Mouse (Mus musculus) small intestine, adult 2 months (tissue): ENCODE results near the gene Npnt. TPM values are rescaled to one million over a fixed set of nuclear protein-coding genes. Genes with fewer than 3 reads are reported as not detected.

ENCODE experiments used
- H3K27ac ChIP-seq: fragments of 200-500 bp; 2 replicates; pipeline ENCODE4 v1.5.1; 2012; ENCODE audit warnings: low read depth, low read length, control low read depth, inconsistent platforms; ENCODE audit not compliant: insufficient read depth
- H3K27me3 ChIP-seq: fragments of 200-500 bp; 2 replicates; pipeline ENCODE4 v1.6.1; 2012; ENCODE audit warnings: mild to moderate bottlenecking, moderate library complexity, low read length, inconsistent platforms; ENCODE audit not compliant: control insufficient read depth, insufficient read depth
- H3K36me3 ChIP-seq: fragments of 200-500 bp; 2 replicates; pipeline ENCODE4 v1.6.1; 2012; ENCODE audit warnings: mild to moderate bottlenecking, low read length, control low read depth, inconsistent platforms; ENCODE audit not compliant: control insufficient read depth, insufficient read depth
- H3K4me1 ChIP-seq: fragments of 200-500 bp; 2 replicates; pipeline ENCODE4 v1.6.1; 2012; ENCODE audit warnings: low read length, inconsistent platforms, mixed read lengths; ENCODE audit not compliant: control insufficient read depth, insufficient read depth, insufficient read length
- H3K4me3 ChIP-seq: fragments of 200-500 bp; 2 replicates; pipeline ENCODE4 v1.5.1; 2012; ENCODE audit warnings: low read depth, mild to moderate bottlenecking, control low read depth, inconsistent platforms, low read length, moderate library complexity
- CTCF ChIP-seq: fragments of 200-500 bp; IDR thresholded peaks from 2 replicates; pipeline ENCODE4 v1.5.1; 2012; ENCODE audit warnings: low read depth, mild to moderate bottlenecking, control low read depth, inconsistent platforms, low read length, moderate library complexity, mixed read lengths; ENCODE audit not compliant: insufficient replicate concordance, insufficient read length; ENCODE audit errors: extremely low read depth
- POLR2A ChIP-seq: fragments of 200-500 bp; IDR thresholded peaks from 2 replicates; pipeline ENCODE4 v1.6.1; 2012; ENCODE audit warnings: low read depth, mild to moderate bottlenecking, control low read depth, inconsistent platforms, low read length, moderate library complexity
- WGBS: fragments of 180-500 bp; shearing (Covaris S2); methylation state at CpG from one replicate; pipeline ENCODE4 v1.1.7; 2018; 5-methylcytosine and 5-hydroxymethylcytosine counted together
- polyA plus RNA-seq: library from polyadenylated mRNA; depleted of rRNA; stranded (reverse); fragments of >200 nt; gene quantifications from 2 replicates; pipeline ENCODE4 v1.2.3, GENCODE M21; 2012

Gene Npnt
- polyA plus RNA-seq, 1 experiment, result 25.6 TPM

DNA sequence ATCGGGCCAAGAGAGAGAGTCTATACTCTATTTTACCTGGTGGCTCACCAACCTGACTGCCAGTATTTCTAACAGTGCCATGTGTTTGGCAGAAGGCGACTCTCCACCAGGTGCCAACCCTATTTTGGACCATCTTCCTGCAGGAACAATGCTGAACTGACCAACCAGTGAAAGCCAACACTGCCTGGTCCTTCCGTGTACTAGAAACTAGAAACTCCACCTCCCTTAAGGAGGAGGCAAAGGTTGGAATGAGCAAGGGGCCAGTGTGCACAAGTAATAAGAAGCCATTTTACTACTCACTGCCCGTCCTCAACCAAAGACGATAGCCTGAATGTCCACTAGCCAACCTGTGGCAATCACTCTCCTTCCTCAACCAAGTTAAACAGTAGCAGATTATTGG is 4.0 kb downstream of the Npnt start:
- H3K4me3 ChIP-seq, result no peak overlapping the region
- WGBS, result 67% methylated on average over 5 of the region's 5 CpGs
- no peak overlapping the region for H3K27ac ChIP-seq
- no peaks in the 10 kb centered on the region for H3K36me3 ChIP-seq
- peaks cover 17% of the 10 kb centered on the region; the same call in 1 of the 2 replicates for H3K27me3 ChIP-seq
- no peak for TF ChIP-seq CTCF
- TF ChIP-seq POLR2A, result no peak
- peaks cover 6% of the 10 kb centered on the region for H3K4me1 ChIP-seq

DNA sequence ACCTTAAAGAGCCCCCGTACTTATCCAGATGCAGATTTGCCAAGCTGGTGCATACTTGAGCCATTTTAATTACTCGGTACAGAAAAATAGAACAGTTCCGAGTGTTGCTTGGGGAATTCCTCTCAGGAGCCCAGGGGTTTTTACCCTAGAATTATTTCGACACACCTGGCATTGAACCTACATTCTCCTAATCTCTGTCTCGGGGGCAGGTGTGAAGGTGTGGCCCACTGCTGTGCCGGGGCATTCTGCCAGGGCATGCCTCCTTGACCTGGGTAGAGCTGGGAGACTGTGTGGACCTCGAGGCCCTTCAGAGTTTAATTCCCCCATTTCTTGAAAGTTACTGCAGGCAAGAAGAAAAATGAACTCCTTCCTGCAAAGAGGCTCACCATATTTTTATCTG is 4.4 kb downstream of the Npnt start:
- no peak overlapping the region for H3K27ac ChIP-seq
- no peaks in the 10 kb centered on the region for H3K36me3 ChIP-seq
- 42% methylated on average over 7 of the region's 7 CpGs for WGBS
- H3K4me3 ChIP-seq, result no peak overlapping the region
- H3K4me1 ChIP-seq, result peaks cover 6% of the 10 kb centered on the region
- TF ChIP-seq CTCF (no peak), POLR2A (no peak)
- peaks cover 13% of the 10 kb centered on the region; the same call in 1 of the 2 replicates for H3K27me3 ChIP-seq

DNA sequence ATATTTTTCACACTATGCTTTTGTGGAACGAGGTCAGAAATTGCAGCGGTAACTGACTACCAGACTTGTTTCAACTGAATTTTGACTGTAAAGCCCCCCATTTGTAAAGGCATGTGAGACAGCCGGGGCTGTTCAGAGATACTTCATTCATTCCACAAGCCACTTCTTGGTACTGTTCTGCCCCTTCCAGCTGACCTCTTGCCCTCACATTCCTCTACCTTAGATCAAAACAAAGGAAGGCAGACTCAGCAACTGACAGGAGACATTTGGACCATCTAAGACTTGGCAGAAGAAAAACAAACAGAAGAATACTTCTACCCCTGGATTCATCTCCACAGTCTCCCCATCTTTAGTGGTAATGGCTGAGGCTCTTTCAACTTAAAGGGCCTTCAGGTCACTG is 5.5 kb downstream of the Npnt start:
- no peak overlapping the region for H3K4me3 ChIP-seq
- 85% methylated on average over 3 of the region's 3 CpGs for WGBS
- peaks cover 5% of the 10 kb centered on the region for H3K4me1 ChIP-seq
- TF ChIP-seq POLR2A (no peak), CTCF (no peak)
- no peak overlapping the region for H3K27ac ChIP-seq
- H3K36me3 ChIP-seq, result no peaks in the 10 kb centered on the region
- H3K27me3 ChIP-seq, result 0 out of 2 replicates have a peak, but pooled peaks cover 5% of the 10 kb centered on the region

DNA sequence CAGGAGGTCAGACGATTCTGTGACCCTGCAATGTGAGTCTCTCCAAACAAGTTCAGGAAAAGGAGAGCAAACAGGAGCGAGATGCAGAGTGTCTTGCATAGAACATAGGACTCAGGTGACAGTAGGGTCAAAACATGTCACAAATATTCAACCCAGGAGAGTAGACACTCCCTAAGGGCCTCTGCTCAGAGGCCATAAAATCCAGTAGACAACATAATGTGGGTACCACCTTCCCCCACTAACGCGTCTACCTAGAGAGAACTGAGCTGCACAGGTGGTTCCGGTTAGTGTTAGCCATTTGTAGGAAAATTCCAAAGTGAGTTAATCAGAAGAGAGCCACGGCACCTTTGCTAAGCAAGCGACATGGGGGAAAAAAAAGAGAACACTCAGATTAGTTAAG is 5.9 kb downstream of the Npnt start:
- Histone ChIP-seq H3K4me1 (peaks cover under 1% of the 10 kb centered on the region), H3K27ac (no peak overlapping the region), H3K36me3 (no peaks in the 10 kb centered on the region), H3K27me3 (0 out of 2 replicates have a peak, but pooled peaks cover 1% of the 10 kb centered on the region), H3K4me3 (no peak overlapping the region)
- WGBS, result 75% methylated on average over 7 of the region's 7 CpGs
- no peak for TF ChIP-seq CTCF
- no peak for TF ChIP-seq POLR2A

DNA sequence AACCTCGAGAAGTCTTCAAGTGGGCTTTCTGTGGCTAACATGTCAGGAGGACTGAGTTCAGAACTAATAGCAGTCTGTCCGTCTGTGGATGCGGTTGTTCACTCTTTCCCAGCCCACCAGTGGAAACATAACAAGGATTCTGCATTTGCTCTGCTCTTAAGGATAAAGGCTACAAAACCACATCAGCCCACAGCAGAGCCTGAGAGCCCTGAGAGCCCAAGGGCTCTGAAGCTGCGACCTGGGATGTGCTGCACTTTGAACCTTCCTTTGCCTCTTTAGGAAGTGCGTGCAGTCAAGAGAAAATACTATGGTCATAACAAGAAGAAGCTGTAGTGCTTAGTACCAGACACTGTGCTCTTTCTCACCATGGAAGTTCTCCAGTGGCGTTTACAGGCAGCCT is 7.3 kb downstream of the Npnt start:
- no peak overlapping the region for H3K27ac ChIP-seq
- no peak overlapping the region for H3K4me3 ChIP-seq
- H3K27me3 ChIP-seq, result no peaks in the 10 kb centered on the region
- 89% methylated on average over 6 of the region's 6 CpGs for WGBS
- H3K4me1 ChIP-seq, result no peaks in the 10 kb centered on the region
- H3K36me3 ChIP-seq, result no peaks in the 10 kb centered on the region
- TF ChIP-seq POLR2A, result no peak
- no peak for TF ChIP-seq CTCF

DNA sequence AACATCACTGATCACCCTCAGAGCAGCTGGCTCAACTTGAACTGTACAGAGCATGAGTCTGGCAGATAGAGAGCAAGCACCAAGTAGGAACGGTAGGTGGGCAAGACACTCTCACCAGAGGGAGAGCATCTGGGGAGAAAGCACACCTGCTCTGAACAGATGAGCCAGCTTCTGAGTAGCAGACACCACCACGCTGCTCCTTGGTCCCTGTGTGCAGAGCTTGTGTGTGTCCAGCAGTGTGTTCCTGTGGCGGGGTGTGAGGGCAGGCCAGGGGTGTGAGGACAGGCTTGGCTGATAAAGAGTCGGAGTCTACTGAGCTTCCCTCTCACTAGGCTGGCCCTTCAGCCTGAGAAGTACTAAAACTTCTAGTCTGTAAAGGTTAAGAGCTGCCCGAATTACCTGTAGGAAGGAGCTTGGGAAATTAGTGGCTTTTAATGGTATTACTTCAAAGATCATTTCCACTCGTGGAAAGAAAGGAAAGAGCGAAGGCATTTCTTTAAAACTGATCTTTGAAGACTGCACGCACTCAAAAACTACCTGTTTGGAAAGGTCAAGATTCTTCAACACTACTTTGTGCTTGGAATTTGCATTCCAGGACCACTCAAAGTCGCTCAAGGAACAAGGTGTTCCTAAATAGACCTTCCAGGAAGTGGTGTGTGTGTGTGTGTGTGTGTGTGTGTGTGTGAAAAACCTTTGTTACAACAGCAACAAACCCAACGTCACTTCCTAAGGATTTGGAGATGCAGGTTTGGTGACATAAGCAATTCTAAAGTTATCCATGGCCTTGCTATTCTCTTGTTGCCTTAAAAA is 9.7 kb downstream of the Npnt start:
- WGBS, result 85% methylated on average over 10 of the region's 10 CpGs

DNA sequence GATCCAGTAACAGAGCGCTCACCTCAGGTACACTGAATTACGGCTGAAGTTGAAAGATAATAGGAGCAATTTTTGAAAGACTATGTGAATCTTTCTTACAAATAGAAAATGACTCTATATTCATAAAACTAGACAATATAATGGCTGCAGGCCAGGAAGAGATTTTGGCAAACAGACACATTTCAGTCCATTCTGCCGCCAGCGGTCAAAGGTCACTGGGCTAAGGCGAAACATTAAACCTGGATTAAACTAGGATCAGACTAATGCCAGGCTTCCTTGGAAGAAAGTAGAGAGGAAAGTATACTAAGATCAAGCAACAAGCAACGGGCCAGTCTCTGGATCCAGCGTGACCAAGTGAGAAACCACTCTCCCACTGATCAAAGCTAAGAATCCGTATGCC is 11.1 kb downstream of the Npnt start:
- no peaks in the 10 kb centered on the region for H3K27me3 ChIP-seq
- H3K36me3 ChIP-seq, result no peaks in the 10 kb centered on the region
- no peak overlapping the region for H3K27ac ChIP-seq
- no peaks in the 10 kb centered on the region for H3K4me1 ChIP-seq
- no peak for TF ChIP-seq CTCF
- H3K4me3 ChIP-seq, result no peak overlapping the region
- WGBS, result 44% methylated on average over 8 of the region's 8 CpGs

More for the DNA sequence above, 9.7 kb downstream of the Npnt start:
- H3K4me3 ChIP-seq, result no peak overlapping the region
- no peak for TF ChIP-seq POLR2A
- TF ChIP-seq CTCF, result no peak
- no peaks in the 10 kb centered on the region for H3K36me3 ChIP-seq
- no peaks in the 10 kb centered on the region for H3K27me3 ChIP-seq
- H3K27ac ChIP-seq, result no peak overlapping the region
- no peaks in the 10 kb centered on the region for H3K4me1 ChIP-seq
